Mouse (Mus musculus): ENCODE data around the gene Kcnk4.

- no peak for TF ChIP-seq CTCF (IDR thresholded peaks at IDR 0.05; ENCODE audit: low read depth, low read length)
- TF ChIP-seq TAL1 (conservative IDR thresholded peaks at IDR 0.05; ENCODE audit: low read depth, low read length) = no peak
- TF ChIP-seq GATA2 (IDR thresholded peaks at IDR 0.05; ENCODE audit: borderline replicate concordance, low read depth, low read length) = no peak
- no peak for TF ChIP-seq GATA1 (IDR thresholded peaks at IDR 0.05; ENCODE audit: borderline replicate concordance, low read length)
- no peak for TF ChIP-seq POLR2AphosphoS5 (IDR thresholded peaks at IDR 0.05; ENCODE audit: insufficient replicate concordance, low read depth, low read length)
Measured at GRCm38 (mm10) chr19:6931002-6931401, 3.3 kb downstream of the Kcnk4 start.
